Mouse (Mus musculus) c-Kit-positive CD71-positive TER-119-positive erythroid progenitor cells, embryonic 14.5 days (primary cell): ENCODE measurements around the gene Zfp120.
"Not testable (repeated sequence)": the region's sequence is repeated elsewhere in the genome, so short reads cannot be mapped to it uniquely, and the experiment has no call there.

Source experiments
- DNase-seq: peaks from one replicate; pipeline ENCODE4 v3.0.0-alpha.2; 2013; ENCODE audit warnings: low spot score

The Zfp120 gene

GRCm38 (mm10) chr2:150136435-150136897 lies at the start of gene Zfp120:
Gene Zfp120, minus strand, starts transcription at chr2:150136708.
- DNase-seq: peak; percentile 84

- not testable (repeated sequence) for DNase-seq
Measured at GRCm38 (mm10) chr2:150181570-150181999, 45.1 kb upstream of the Zfp120 start, which contains the start of gene Gm14139. Gene Gm14139, plus strand, starts transcription at chr2:150181755.

- not testable (repeated sequence) for DNase-seq
Measured at GRCm38 (mm10) chr2:150181046-150181445, 44.5 kb upstream of the Zfp120 start.

GRCm38 (mm10) chr2:150179579-150179978 lies 43.1 kb upstream of the Zfp120 start, which contains the start of gene Gm10770:
Gene Gm10770, minus strand, starts transcription at chr2:150179679.
- not testable (repeated sequence) for DNase-seq

GRCm38 (mm10) chr2:150173833-150174232 lies 37.3 kb upstream of the Zfp120 start:
- DNase-seq: no peak

GRCm38 (mm10) chr2:150166703-150167102 lies 30.2 kb upstream of the Zfp120 start:
- no peak for DNase-seq

- no peak for DNase-seq
Measured at GRCm38 (mm10) chr2:150132773-150133172, 3.7 kb downstream of the Zfp120 start.

- not testable (repeated sequence) for DNase-seq
Measured at GRCm38 (mm10) chr2:150132002-150132401, 4.5 kb downstream of the Zfp120 start.

GRCm38 (mm10) chr2:150111247-150111912 lies 25.1 kb downstream of the Zfp120 start:
- DNase-seq: no peak

- DNase-seq: not testable (repeated sequence)
Measured at GRCm38 (mm10) chr2:150099618-150100017, 36.9 kb downstream of the Zfp120 start.
